14 mouse cellular contexts compared by ENCODE assay signal in the genomic region with DNA sequence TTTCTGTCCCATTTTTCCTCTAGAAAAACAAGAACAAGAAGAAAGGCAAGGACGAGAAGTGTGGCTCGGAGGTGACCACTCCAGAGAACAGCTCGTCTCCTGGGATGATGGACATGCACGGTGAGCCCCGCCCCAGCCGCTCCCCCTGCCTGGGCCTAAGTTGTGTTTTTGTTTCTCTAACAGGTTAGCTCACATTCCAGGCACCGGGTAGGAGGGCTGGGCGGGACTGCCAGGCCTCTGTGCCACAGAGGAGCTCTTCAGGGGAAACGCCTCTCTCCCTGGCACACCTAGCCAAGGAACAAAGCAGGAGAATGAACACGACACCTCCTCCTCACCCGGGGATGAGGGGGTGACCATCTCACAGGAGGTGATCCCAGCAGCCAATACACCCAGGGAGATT. TPM values are rescaled to one million over a fixed set of nuclear protein-coding genes. Genes with fewer than 3 reads are reported as not detected.
DNase-seq lines count a peak whose midpoint lies in the region; ATAC-seq and TF ChIP-seq lines count a peak whose summit lies in the region.
"Had no signal": no experiment of that assay in that cellular context is flagged by ENCODE, and none has a peak within 500 bp of the region (broad histone marks: within the 10 kb centered on the region; RNA-seq: fewer than 3 reads in every experiment).

No protein-coding gene starts in this region.

- 69% methylated on average over 11 of the region's 11 CpGs for WGBS in embryonic facial prominence, embryonic 13.5 days
- 70% methylated on average over 11 of the region's 11 CpGs for WGBS in lung, embryonic 14.5 days
- 57% methylated on average over 11 of the region's 11 CpGs for WGBS in stomach, embryonic 16.5 days

- peak; percentile 71; the same call in 1 of the 2 replicates for ATAC-seq in embryonic facial prominence, embryonic 13.5 days (ENCODE audit: insufficient number of reproducible peaks, insufficient read depth, low FRiP score, low TSS enrichment, low read depth)
- peak; percentile 78 for ATAC-seq in lung, embryonic 14.5 days (ENCODE audit: insufficient read depth)
- ATAC-seq in stomach, embryonic 16.5 days (ENCODE audit: insufficient read depth, low FRiP score): peak; percentile 91; the same call in 1 of the 2 replicates
- no peak for ATAC-seq in CD4-positive, CD25-positive, alpha-beta regulatory T cell, adult 4 months
- ATAC-seq: intestine, embryonic 16.5 days had no signal

- H3K9ac ChIP-seq in embryonic facial prominence, embryonic 13.5 days: peak overlapping the region; percentile 32; the same call in 1 of the 2 replicates
- H3K9ac ChIP-seq in lung, embryonic 14.5 days: no peak overlapping the region
- peak overlapping the region; percentile 25; the same call in 1 of the 2 replicates for H3K9ac ChIP-seq in stomach, embryonic 16.5 days (ENCODE audit: low read length)
- H3K9ac ChIP-seq: liver, embryonic 13.5 days had no signal

- no peak for TF ChIP-seq CTCF in lung, embryonic 14.5 days (IDR thresholded peaks at IDR 0.05; ENCODE audit: low read depth)

- no peaks in the 10 kb centered on the region for H3K27me3 ChIP-seq in embryonic facial prominence, embryonic 13.5 days
- H3K27me3 ChIP-seq in lung, embryonic 14.5 days (ENCODE audit: insufficient read depth, low read length): no peaks in the 10 kb centered on the region
- H3K27me3 ChIP-seq in stomach, embryonic 16.5 days (ENCODE audit: control insufficient read depth, insufficient read depth, low read length): no peaks in the 10 kb centered on the region
- H3K27me3 ChIP-seq: liver, embryonic 13.5 days had no signal

- peaks cover 80% of the 10 kb centered on the region for H3K36me3 ChIP-seq in embryonic facial prominence, embryonic 13.5 days
- peaks cover 83% of the 10 kb centered on the region for H3K36me3 ChIP-seq in lung, embryonic 14.5 days (ENCODE audit: insufficient read depth)
- H3K36me3 ChIP-seq in stomach, embryonic 16.5 days (ENCODE audit: control insufficient read depth, insufficient read depth, low read length): peaks cover 5% of the 10 kb centered on the region; the same call in 1 of the 2 replicates

- no peaks in the 10 kb centered on the region for H3K9me3 ChIP-seq in embryonic facial prominence, embryonic 13.5 days
- no peaks in the 10 kb centered on the region for H3K9me3 ChIP-seq in lung, embryonic 14.5 days (ENCODE audit: low read depth, low read length)
- no peaks in the 10 kb centered on the region for H3K9me3 ChIP-seq in stomach, embryonic 16.5 days (replicated peaks; ENCODE audit: control insufficient read depth, low read length)
- H3K9me3 ChIP-seq: heart, embryonic 10.5 days; liver, embryonic 13.5 days; midbrain, embryonic 10.5 days had no signal

- H3K27ac ChIP-seq in embryonic facial prominence, embryonic 13.5 days: peak overlapping the region; percentile 69
- 0 out of 2 replicates have a peak overlapping the region, but pooled peaks have one; percentile 21 for H3K27ac ChIP-seq in lung, embryonic 14.5 days (ENCODE audit: low read depth)
- H3K27ac ChIP-seq in stomach, embryonic 16.5 days (ENCODE audit: low read length): peak overlapping the region; percentile 86
- H3K27ac ChIP-seq: liver, embryonic 13.5 days; midbrain, embryonic 10.5 days had no signal

- peaks cover 12% of the 10 kb centered on the region; the same call in 1 of the 2 replicates for H3K4me1 ChIP-seq in embryonic facial prominence, embryonic 13.5 days
- no peaks in the 10 kb centered on the region for H3K4me1 ChIP-seq in lung, embryonic 14.5 days (ENCODE audit: insufficient read depth)
- no peaks in the 10 kb centered on the region for H3K4me1 ChIP-seq in stomach, embryonic 16.5 days (ENCODE audit: control insufficient read depth, insufficient read depth, low read length)
- H3K4me1 ChIP-seq: liver, embryonic 13.5 days had no signal

- H3K4me3 ChIP-seq in embryonic facial prominence, embryonic 13.5 days: no peak overlapping the region
- H3K4me3 ChIP-seq in lung, embryonic 14.5 days (ENCODE audit: low read depth, low read length): no peak overlapping the region
- no peak overlapping the region for H3K4me3 ChIP-seq in stomach, embryonic 16.5 days (replicated peaks; ENCODE audit: low read length)
- H3K4me3 ChIP-seq: heart, embryonic 10.5 days; liver, embryonic 13.5 days; midbrain, embryonic 10.5 days had no signal

- DNase-seq in kidney, adult 9 months: peak; percentile 87
- peak; percentile 59 for DNase-seq in lung, embryonic 14.5 days
- no peak for DNase-seq in left cerebral cortex, adult 8-10 months (ENCODE audit: low spot score in 2 of 2)
- no peak for DNase-seq in cerebellum, adult 11-12 months
- no peak for DNase-seq in retina, embryonic 14.5 days (ENCODE audit: low spot score)
- DNase-seq: adrenal gland, postnatal 36 days; heart, postnatal 4 days; liver, embryonic 13.5 days had no signal

- no peak overlapping the region for H3K4me2 ChIP-seq in embryonic facial prominence, embryonic 13.5 days
- H3K4me2 ChIP-seq in lung, embryonic 14.5 days: no peak overlapping the region
- 0 out of 2 replicates have a peak overlapping the region, but pooled peaks have one; percentile 21 for H3K4me2 ChIP-seq in stomach, embryonic 16.5 days (ENCODE audit: low read depth, low read length)
- H3K4me2 ChIP-seq: liver, embryonic 13.5 days had no signal

RNA-seq across cellular contexts. Expression of a gene that starts 12.3 kb away (rescaled TPM):
- 37.5 and 41.0 TPM in 2 replicates for polyA plus RNA-seq in embryonic facial prominence, embryonic 13.5 days (2015; fragmentation: Nextera tagmentation; extraction: Ambion mirVana)
- polyA plus RNA-seq in lung, embryonic 14.5 days (2014; fragmentation: Nextera tagmentation; extraction: Ambion mirVana): 24.9 and 25.0 TPM in 2 replicates
- polyA plus RNA-seq in stomach, embryonic 16.5 days (2015; fragmentation: Nextera tagmentation; extraction: Ambion mirVana): 18.7 and 20.4 TPM in 2 replicates
- total RNA-seq in left cerebral cortex, adult 8-10 months (2022): 10 to 100 TPM; 62.3 to 67.1 (median 64.6) TPM
- polyA plus RNA-seq in CD4-positive, CD25-positive, alpha-beta regulatory T cell, adult 4 months (2017; shearing (Covaris generic)): 1 to 10 TPM; 7.2 to 9.8 TPM

RNA-seq across cellular contexts. Expression of a gene that starts 38.7 kb away (rescaled TPM):
- polyA plus RNA-seq in embryonic facial prominence, embryonic 13.5 days (2015; fragmentation: Nextera tagmentation; extraction: Ambion mirVana): 14.0 and 16.4 TPM in 2 replicates
- 27.3 and 27.7 TPM in 2 replicates for polyA plus RNA-seq in lung, embryonic 14.5 days (2014; fragmentation: Nextera tagmentation; extraction: Ambion mirVana)
- polyA plus RNA-seq in stomach, embryonic 16.5 days (2015; fragmentation: Nextera tagmentation; extraction: Ambion mirVana): 17.3 and 17.4 TPM in 2 replicates
- total RNA-seq in left cerebral cortex, adult 8-10 months (2022): 10 to 100 TPM; 12.7 to 16.3 (median 14.7) TPM
- 10 to 100 TPM; 18.9 to 19.9 TPM for polyA plus RNA-seq in CD4-positive, CD25-positive, alpha-beta regulatory T cell, adult 4 months (2017; shearing (Covaris generic))

Comparison
In these comparisons a context has a peak if more than half of its experiments do, and no peak if none do; other contexts are left out.
1. H3K27ac ChIP-seq: peak in every context shown above with its lines; median percentile 86 in stomach, embryonic 16.5 days; 69 in embryonic facial prominence, embryonic 13.5 days; 21 in lung, embryonic 14.5 days.
2. DNase-seq: peak in kidney, adult 9 months (single experiment) and lung, embryonic 14.5 days (single experiment); none in left cerebral cortex, adult 8-10 months (0 of 2), cerebellum, adult 11-12 months (single experiment) and retina, embryonic 14.5 days (single experiment).